Mouse (Mus musculus): Measurements from ENCODE around the gene Pi4ka. TPM values are rescaled to one million over a fixed set of nuclear protein-coding genes. Genes with fewer than 3 reads are reported as not detected.

Gene Pi4ka
- polyA plus RNA-seq, 1 experiment = 16.7 TPM

- no peaks in the 10 kb centered on the region for H3K9me3 ChIP-seq
- H3K27me3 ChIP-seq (replicated peaks) = no peaks in the 10 kb centered on the region
- peaks cover 20% of the 10 kb centered on the region for H3K36me3 ChIP-seq (replicated peaks; ENCODE audit: low read length)
- H3K4me1 ChIP-seq = peaks cover 71% of the 10 kb centered on the region
- H3K4me3 ChIP-seq (replicated peaks) = no peak overlapping the region
- TF ChIP-seq FLI1 (IDR thresholded peaks at IDR 0.05; ENCODE audit: low read length) = no peak
These were observed 3.3 kb downstream of the Pi4ka start for GRCm38 (mm10) chr16:17402855-17403254.

- no peak overlapping the region for H3K4me3 ChIP-seq (replicated peaks)
These were observed 13.3 kb downstream of the Pi4ka start for GRCm38 (mm10) chr16:17392784-17393183.

GRCm38 (mm10) chr16:17383594-17384326 is 22.4 kb downstream of the Pi4ka start:
- no peaks in the 10 kb centered on the region for H3K27me3 ChIP-seq (replicated peaks)
- peaks cover 75% of the 10 kb centered on the region for H3K36me3 ChIP-seq (replicated peaks; ENCODE audit: low read length)
- H3K4me1 ChIP-seq = peaks cover 3% of the 10 kb centered on the region; the same call in 1 of the 2 replicates
- no peaks in the 10 kb centered on the region for H3K9me3 ChIP-seq
- no peak overlapping the region for H3K4me3 ChIP-seq (replicated peaks)
- TF ChIP-seq GATA1 (IDR thresholded peaks at IDR 0.05; ENCODE audit: borderline replicate concordance, low read length) (no peak), FLI1 (IDR thresholded peaks at IDR 0.05; ENCODE audit: low read length) (no peak)

More at GRCm38 (mm10) chr16:17392784-17393183, 13.3 kb downstream of the Pi4ka start:
- Histone ChIP-seq H3K9me3 (no peaks in the 10 kb centered on the region; the same call in 1 of the 2 replicates), H3K4me1 (peaks cover 6% of the 10 kb centered on the region), H3K36me3 (replicated peaks; ENCODE audit: low read length) (peaks cover 41% of the 10 kb centered on the region), H3K27me3 (replicated peaks) (no peaks in the 10 kb centered on the region)
- TF ChIP-seq GATA1 (IDR thresholded peaks at IDR 0.05; ENCODE audit: borderline replicate concordance, low read length) (no peak), FLI1 (IDR thresholded peaks at IDR 0.05; ENCODE audit: low read length) (no peak)

GRCm38 (mm10) chr16:17382306-17382705 is 23.8 kb downstream of the Pi4ka start:
- Histone ChIP-seq H3K27me3 (replicated peaks) (no peaks in the 10 kb centered on the region), H3K36me3 (replicated peaks; ENCODE audit: low read length) (peaks cover 85% of the 10 kb centered on the region), H3K9me3 (no peaks in the 10 kb centered on the region), H3K4me1 (peaks cover 3% of the 10 kb centered on the region; the same call in 1 of the 2 replicates), H3K4me3 (replicated peaks) (no peak overlapping the region)
- TF ChIP-seq FLI1 (IDR thresholded peaks at IDR 0.05; ENCODE audit: low read length) (no peak), GATA1 (IDR thresholded peaks at IDR 0.05; ENCODE audit: borderline replicate concordance, low read length) (no peak)

GRCm38 (mm10) chr16:17358787-17359186 is 47.3 kb downstream of the Pi4ka start:
- no peak for TF ChIP-seq GATA1 (IDR thresholded peaks at IDR 0.05; ENCODE audit: borderline replicate concordance, low read length)
- TF ChIP-seq FLI1 (IDR thresholded peaks at IDR 0.05; ENCODE audit: low read length) = no peak
- no peaks in the 10 kb centered on the region for H3K9me3 ChIP-seq
- H3K27me3 ChIP-seq (replicated peaks) = no peaks in the 10 kb centered on the region
- peaks cover 32% of the 10 kb centered on the region for H3K4me1 ChIP-seq
- H3K36me3 ChIP-seq (replicated peaks; ENCODE audit: low read length) = peaks cover 85% of the 10 kb centered on the region
- no peak overlapping the region for H3K4me3 ChIP-seq (replicated peaks)

GRCm38 (mm10) chr16:17356031-17356430 is 50.1 kb downstream of the Pi4ka start:
- H3K36me3 ChIP-seq (replicated peaks; ENCODE audit: low read length) = peaks cover 88% of the 10 kb centered on the region
- H3K27me3 ChIP-seq (replicated peaks) = no peaks in the 10 kb centered on the region
- TF ChIP-seq GATA1 (IDR thresholded peaks at IDR 0.05; ENCODE audit: borderline replicate concordance, low read length) (no peak), FLI1 (IDR thresholded peaks at IDR 0.05; ENCODE audit: low read length) (no peak)
- peaks cover 20% of the 10 kb centered on the region for H3K4me1 ChIP-seq
- H3K9me3 ChIP-seq = no peaks in the 10 kb centered on the region
- no peak overlapping the region for H3K4me3 ChIP-seq (replicated peaks)

GRCm38 (mm10) chr16:17346766-17347165 is 59.3 kb downstream of the Pi4ka start:
- H3K4me1 ChIP-seq = peaks cover 23% of the 10 kb centered on the region
- H3K9me3 ChIP-seq = no peaks in the 10 kb centered on the region
- no peaks in the 10 kb centered on the region for H3K27me3 ChIP-seq (replicated peaks)
- no peak overlapping the region for H3K4me3 ChIP-seq (replicated peaks)
- H3K36me3 ChIP-seq (replicated peaks; ENCODE audit: low read length) = peaks cover 91% of the 10 kb centered on the region
- TF ChIP-seq FLI1 (IDR thresholded peaks at IDR 0.05; ENCODE audit: low read length) (no peak), GATA1 (IDR thresholded peaks at IDR 0.05; ENCODE audit: borderline replicate concordance, low read length) (no peak)

GRCm38 (mm10) chr16:17345813-17346155 is 60.3 kb downstream of the Pi4ka start:
- TF ChIP-seq GATA1 (IDR thresholded peaks at IDR 0.05; ENCODE audit: borderline replicate concordance, low read length) (no peak), FLI1 (IDR thresholded peaks at IDR 0.05; ENCODE audit: low read length) (no peak)
- H3K27me3 ChIP-seq (replicated peaks) = no peaks in the 10 kb centered on the region
- H3K36me3 ChIP-seq (replicated peaks; ENCODE audit: low read length) = peaks cover 87% of the 10 kb centered on the region
- H3K4me1 ChIP-seq = peaks cover 33% of the 10 kb centered on the region
- H3K4me3 ChIP-seq (replicated peaks) = no peak overlapping the region
- H3K9me3 ChIP-seq = no peaks in the 10 kb centered on the region

- Histone ChIP-seq H3K27me3 (replicated peaks) (no peaks in the 10 kb centered on the region), H3K4me3 (replicated peaks) (no peak overlapping the region), H3K36me3 (replicated peaks; ENCODE audit: low read length) (peaks cover 87% of the 10 kb centered on the region), H3K4me1 (peaks cover 33% of the 10 kb centered on the region), H3K9me3 (no peaks in the 10 kb centered on the region)
- no peak for TF ChIP-seq GATA1 (IDR thresholded peaks at IDR 0.05; ENCODE audit: borderline replicate concordance, low read length)
- no peak for TF ChIP-seq FLI1 (IDR thresholded peaks at IDR 0.05; ENCODE audit: low read length)
These were observed 60.8 kb downstream of the Pi4ka start for GRCm38 (mm10) chr16:17345141-17345812.

- H3K4me1 ChIP-seq = peaks cover 29% of the 10 kb centered on the region
- no peak for TF ChIP-seq GATA1 (IDR thresholded peaks at IDR 0.05; ENCODE audit: borderline replicate concordance, low read length)
- peaks cover 86% of the 10 kb centered on the region for H3K36me3 ChIP-seq (replicated peaks; ENCODE audit: low read length)
These were observed 64.3 kb downstream of the Pi4ka start for GRCm38 (mm10) chr16:17341847-17342246.

More at GRCm38 (mm10) chr16:17341847-17342246, 64.3 kb downstream of the Pi4ka start:
- Histone ChIP-seq H3K27me3 (replicated peaks) (no peaks in the 10 kb centered on the region), H3K4me3 (replicated peaks) (no peak overlapping the region), H3K9me3 (no peaks in the 10 kb centered on the region)
